Mouse (Mus musculus): ENCODE measurements around the gene Fetub. TPM values are rescaled to one million over a fixed set of nuclear protein-coding genes. Genes with fewer than 3 reads are reported as not detected.

Gene Fetub
- polyA plus RNA-seq, 2 experiments = 0.08 TPM; not detected in 1

- H3K27me3 ChIP-seq (ENCODE audit: control insufficient read depth, insufficient read depth, low read length) = no peaks in the 10 kb centered on the region
- H3K4me3 ChIP-seq (replicated peaks; ENCODE audit: low read length) = no peak overlapping the region
- no peaks in the 10 kb centered on the region for H3K36me3 ChIP-seq (ENCODE audit: control insufficient read depth, insufficient read depth, low read length)
- no peak overlapping the region for H3K27ac ChIP-seq (replicated peaks; ENCODE audit: low read depth, low read length)
- no peak overlapping the region for H3K4me2 ChIP-seq (replicated peaks; ENCODE audit: low read depth, low read length, severe bottlenecking)
- no peak for TF ChIP-seq POLR2A (IDR thresholded peaks at IDR 0.05; ENCODE audit: borderline replicate concordance, extremely low read depth, insufficient read depth, insufficient read length)
- 70% methylated on average over 5 of the region's 5 CpGs for WGBS
- H3K4me1 ChIP-seq (ENCODE audit: control insufficient read depth, insufficient read depth, low read length) = no peaks in the 10 kb centered on the region
- DNase-seq (ENCODE audit: low spot score) (no peak), ATAC-seq (ENCODE audit: low FRiP score, low read depth) (no peak)
- no peak overlapping the region for H3K9ac ChIP-seq (ENCODE audit: low read depth, low read length, severe bottlenecking)
- H3K9me3 ChIP-seq (ENCODE audit: control insufficient read depth, low read length) = no peaks in the 10 kb centered on the region
Observed at GRCm38 (mm10) chr16:22962256-22962655, 44.1 kb downstream of the Fetub start.

- Histone ChIP-seq H3K27ac (replicated peaks; ENCODE audit: low read depth, low read length) (no peak overlapping the region), H3K9me3 (ENCODE audit: control insufficient read depth, low read length) (no peaks in the 10 kb centered on the region), H3K4me2 (replicated peaks; ENCODE audit: low read depth, low read length, severe bottlenecking) (no peak overlapping the region), H3K27me3 (ENCODE audit: control insufficient read depth, insufficient read depth, low read length) (no peaks in the 10 kb centered on the region), H3K4me1 (ENCODE audit: control insufficient read depth, insufficient read depth, low read length) (no peaks in the 10 kb centered on the region), H3K4me3 (replicated peaks; ENCODE audit: low read length) (no peak overlapping the region), H3K9ac (ENCODE audit: low read depth, low read length, severe bottlenecking) (no peak overlapping the region), H3K36me3 (ENCODE audit: control insufficient read depth, insufficient read depth, low read length) (no peaks in the 10 kb centered on the region)
- ATAC-seq (ENCODE audit: low FRiP score, low read depth) (no peak), DNase-seq (ENCODE audit: low spot score) (no peak)
- TF ChIP-seq POLR2A (IDR thresholded peaks at IDR 0.05; ENCODE audit: borderline replicate concordance, extremely low read depth, insufficient read depth, insufficient read length) = no peak
Observed at GRCm38 (mm10) chr16:22963293-22963692, 45.2 kb downstream of the Fetub start.

- WGBS = 58% methylated on average over 1 of the region's 1 CpGs
- Histone ChIP-seq H3K9me3 (ENCODE audit: control insufficient read depth, low read length) (no peaks in the 10 kb centered on the region), H3K27ac (replicated peaks; ENCODE audit: low read depth, low read length) (no peak overlapping the region), H3K36me3 (ENCODE audit: control insufficient read depth, insufficient read depth, low read length) (no peaks in the 10 kb centered on the region), H3K4me3 (replicated peaks; ENCODE audit: low read length) (no peak overlapping the region), H3K27me3 (ENCODE audit: control insufficient read depth, insufficient read depth, low read length) (no peaks in the 10 kb centered on the region), H3K9ac (ENCODE audit: low read depth, low read length, severe bottlenecking) (no peak overlapping the region), H3K4me2 (replicated peaks; ENCODE audit: low read depth, low read length, severe bottlenecking) (no peak overlapping the region), H3K4me1 (ENCODE audit: control insufficient read depth, insufficient read depth, low read length) (no peaks in the 10 kb centered on the region)
- ATAC-seq (ENCODE audit: low FRiP score, low read depth) (no peak), DNase-seq (ENCODE audit: low spot score) (no peak)
- no peak for TF ChIP-seq POLR2A (IDR thresholded peaks at IDR 0.05; ENCODE audit: borderline replicate concordance, extremely low read depth, insufficient read depth, insufficient read length)
Observed at GRCm38 (mm10) chr16:22967383-22968030, 49.4 kb downstream of the Fetub start.

Other genes with a start within 250 kb of the Fetub start
- not detected in 2 replicates for gene Crygs, start 106.8 kb upstream of the Fetub start, polyA plus RNA-seq (2012; rRNA removed)
- gene Crygs, start 106.8 kb upstream of the Fetub start, polyA plus RNA-seq (2014; fragmentation: Nextera tagmentation; extraction: Ambion mirVana) = not detected in 2 replicates
- gene Tbccd1, start 60.7 kb upstream of the Fetub start, polyA plus RNA-seq (2012; rRNA removed) = 23.0 and 25.7 TPM in 2 replicates
- gene Tbccd1, start 60.7 kb upstream of the Fetub start, polyA plus RNA-seq (2014; fragmentation: Nextera tagmentation; extraction: Ambion mirVana) = 26.0 and 27.6 TPM in 2 replicates
- 42.2 and 58.9 TPM in 2 replicates for gene Dnajb11, start 60.5 kb upstream of the Fetub start, polyA plus RNA-seq (2012; rRNA removed)
- gene Dnajb11, start 60.5 kb upstream of the Fetub start, polyA plus RNA-seq (2014; fragmentation: Nextera tagmentation; extraction: Ambion mirVana) = 99.4 and 100 TPM in 2 replicates
- 0.35 and 1.4 TPM in 2 replicates for gene Ahsg, start 27.1 kb upstream of the Fetub start, polyA plus RNA-seq (2012; rRNA removed)
- gene Ahsg, start 27.1 kb upstream of the Fetub start, polyA plus RNA-seq (2014; fragmentation: Nextera tagmentation; extraction: Ambion mirVana) = not detected in 2 replicates
- gene Hrg, start 32.7 kb downstream of the Fetub start, polyA plus RNA-seq (2012; rRNA removed) = not detected in 2 replicates
- gene Hrg, start 32.7 kb downstream of the Fetub start, polyA plus RNA-seq (2014; fragmentation: Nextera tagmentation; extraction: Ambion mirVana) = 0.11 and 0.15 TPM in 2 replicates
- 0.28 and 0.35 TPM in 2 replicates for gene Kng2, start 111.1 kb downstream of the Fetub start, polyA plus RNA-seq (2012; rRNA removed)
- not detected in 2 replicates for gene Kng2, start 111.1 kb downstream of the Fetub start, polyA plus RNA-seq (2014; fragmentation: Nextera tagmentation; extraction: Ambion mirVana)
- gene Kng1, start 139.5 kb downstream of the Fetub start, polyA plus RNA-seq (2012; rRNA removed) = 0.23 and 0.60 TPM in 2 replicates
- 0.14 TPM in 1 of 2 replicates, not detected in the other for gene Kng1, start 139.5 kb downstream of the Fetub start, polyA plus RNA-seq (2014; fragmentation: Nextera tagmentation; extraction: Ambion mirVana)
- gene Eif4a2, start 189.1 kb downstream of the Fetub start, polyA plus RNA-seq (2012; rRNA removed) = 640 and 683 TPM in 2 replicates
- 260 and 283 TPM in 2 replicates for gene Eif4a2, start 189.1 kb downstream of the Fetub start, polyA plus RNA-seq (2014; fragmentation: Nextera tagmentation; extraction: Ambion mirVana)
- 9.0 and 12.1 TPM in 2 replicates for gene Rfc4, start 209.4 kb downstream of the Fetub start, polyA plus RNA-seq (2012; rRNA removed)
- gene Rfc4, start 209.4 kb downstream of the Fetub start, polyA plus RNA-seq (2014; fragmentation: Nextera tagmentation; extraction: Ambion mirVana) = 90.1 and 91.4 TPM in 2 replicates
- gene Adipoq, start 228.2 kb downstream of the Fetub start, polyA plus RNA-seq (2012; rRNA removed) = 0.29 and 0.38 TPM in 2 replicates
- gene Adipoq, start 228.2 kb downstream of the Fetub start, polyA plus RNA-seq (2014; fragmentation: Nextera tagmentation; extraction: Ambion mirVana) = 0.26 TPM in 1 of 2 replicates, not detected in the other

Data from limb, embryonic 14.5 days (tissue).